Mouse (Mus musculus): ENCODE measurements around the gene Cacng1. TPM values are rescaled to one million over a fixed set of nuclear protein-coding genes. Genes with fewer than 3 reads are reported as not detected.

The Cacng1 gene
- polyA plus RNA-seq, 1 experiment = 1.4 TPM

GRCm38 (mm10) chr11:107675246-107675645, 41.1 kb downstream of the Cacng1 start:
- TF ChIP-seq POLR2A (IDR thresholded peaks at IDR 0.05; ENCODE audit: low read depth, low read length) = no peak
- TF ChIP-seq CTCF (conservative IDR thresholded peaks at IDR 0.05; ENCODE audit: insufficient read depth, insufficient read length, low read depth, low read length) = no peak
- Histone ChIP-seq H3K4me1 (ENCODE audit: control insufficient read depth, insufficient read depth, low read length) (no peaks in the 10 kb centered on the region), H3K36me3 (ENCODE audit: control insufficient read depth, insufficient read depth, low read length) (peaks cover 1% of the 10 kb centered on the region), H3K27ac (ENCODE audit: insufficient read depth, low read depth, low read length) (no peak overlapping the region), H3K27me3 (replicated peaks; ENCODE audit: control insufficient read depth, insufficient read depth, low read length) (no peaks in the 10 kb centered on the region), H3K4me3 (ENCODE audit: insufficient read depth, low read depth, low read length) (no peak overlapping the region)
- no peak for DNase-seq
- 81% methylated on average over 10 of the region's 10 CpGs for WGBS

- TF ChIP-seq POLR2A (IDR thresholded peaks at IDR 0.05; ENCODE audit: low read depth, low read length) = no peak
- no peak for TF ChIP-seq CTCF (conservative IDR thresholded peaks at IDR 0.05; ENCODE audit: insufficient read depth, insufficient read length, low read depth, low read length)
- H3K27ac ChIP-seq (ENCODE audit: insufficient read depth, low read depth, low read length) = no peak overlapping the region
- H3K27me3 ChIP-seq (replicated peaks; ENCODE audit: control insufficient read depth, insufficient read depth, low read length) = no peaks in the 10 kb centered on the region
- peaks cover 6% of the 10 kb centered on the region for H3K36me3 ChIP-seq (ENCODE audit: control insufficient read depth, insufficient read depth, low read length)
- H3K4me3 ChIP-seq (ENCODE audit: insufficient read depth, low read depth, low read length) = no peak overlapping the region
- H3K4me1 ChIP-seq (ENCODE audit: control insufficient read depth, insufficient read depth, low read length) = no peaks in the 10 kb centered on the region
- 89% methylated on average over 8 of the region's 8 CpGs for WGBS
- DNase-seq = no peak
These were observed 41.7 kb downstream of the Cacng1 start for GRCm38 (mm10) chr11:107674601-107675000.

GRCm38 (mm10) chr11:107674006-107674405, 42.3 kb downstream of the Cacng1 start:
- H3K4me1 ChIP-seq (ENCODE audit: control insufficient read depth, insufficient read depth, low read length) = no peaks in the 10 kb centered on the region
- H3K36me3 ChIP-seq (ENCODE audit: control insufficient read depth, insufficient read depth, low read length) = peaks cover 6% of the 10 kb centered on the region
- DNase-seq = no peak
- TF ChIP-seq CTCF (conservative IDR thresholded peaks at IDR 0.05; ENCODE audit: insufficient read depth, insufficient read length, low read depth, low read length) (no peak), POLR2A (IDR thresholded peaks at IDR 0.05; ENCODE audit: low read depth, low read length) (no peak)
- no peaks in the 10 kb centered on the region for H3K27me3 ChIP-seq (replicated peaks; ENCODE audit: control insufficient read depth, insufficient read depth, low read length)
- 71% methylated on average over 5 of the region's 5 CpGs for WGBS
- H3K4me3 ChIP-seq (ENCODE audit: insufficient read depth, low read depth, low read length) = no peak overlapping the region
- no peak overlapping the region for H3K27ac ChIP-seq (ENCODE audit: insufficient read depth, low read depth, low read length)

- TF ChIP-seq CTCF (conservative IDR thresholded peaks at IDR 0.05; ENCODE audit: insufficient read depth, insufficient read length, low read depth, low read length) = no peak
- TF ChIP-seq POLR2A (IDR thresholded peaks at IDR 0.05; ENCODE audit: low read depth, low read length) = no peak
- no peaks in the 10 kb centered on the region for H3K4me1 ChIP-seq (ENCODE audit: control insufficient read depth, insufficient read depth, low read length)
- H3K27me3 ChIP-seq (replicated peaks; ENCODE audit: control insufficient read depth, insufficient read depth, low read length) = no peaks in the 10 kb centered on the region
- H3K4me3 ChIP-seq (ENCODE audit: insufficient read depth, low read depth, low read length) = no peak overlapping the region
- 91% methylated on average over 4 of the region's 4 CpGs for WGBS
- H3K36me3 ChIP-seq (ENCODE audit: control insufficient read depth, insufficient read depth, low read length) = peaks cover 9% of the 10 kb centered on the region
- H3K27ac ChIP-seq (ENCODE audit: insufficient read depth, low read depth, low read length) = no peak overlapping the region
- DNase-seq = no peak
These were observed 47.3 kb downstream of the Cacng1 start for GRCm38 (mm10) chr11:107668977-107669376.

- Histone ChIP-seq H3K4me3 (ENCODE audit: insufficient read depth, low read depth, low read length) (no peak overlapping the region), H3K27ac (ENCODE audit: insufficient read depth, low read depth, low read length) (no peak overlapping the region), H3K27me3 (replicated peaks; ENCODE audit: control insufficient read depth, insufficient read depth, low read length) (no peaks in the 10 kb centered on the region), H3K36me3 (ENCODE audit: control insufficient read depth, insufficient read depth, low read length) (peaks cover 7% of the 10 kb centered on the region), H3K4me1 (ENCODE audit: control insufficient read depth, insufficient read depth, low read length) (no peaks in the 10 kb centered on the region)
- 91% methylated on average over 6 of the region's 6 CpGs for WGBS
- no peak for DNase-seq
- TF ChIP-seq CTCF (conservative IDR thresholded peaks at IDR 0.05; ENCODE audit: insufficient read depth, insufficient read length, low read depth, low read length) (no peak), POLR2A (IDR thresholded peaks at IDR 0.05; ENCODE audit: low read depth, low read length) (no peak)
These were observed 48.1 kb downstream of the Cacng1 start for GRCm38 (mm10) chr11:107668223-107668622.

- Histone ChIP-seq H3K27ac (ENCODE audit: insufficient read depth, low read depth, low read length) (no peak overlapping the region), H3K36me3 (ENCODE audit: control insufficient read depth, insufficient read depth, low read length) (peaks cover 7% of the 10 kb centered on the region), H3K27me3 (replicated peaks; ENCODE audit: control insufficient read depth, insufficient read depth, low read length) (no peaks in the 10 kb centered on the region), H3K4me1 (ENCODE audit: control insufficient read depth, insufficient read depth, low read length) (no peaks in the 10 kb centered on the region), H3K4me3 (ENCODE audit: insufficient read depth, low read depth, low read length) (no peak overlapping the region)
- 80% methylated on average over 2 of the region's 2 CpGs for WGBS
- DNase-seq = no peak
- TF ChIP-seq CTCF (conservative IDR thresholded peaks at IDR 0.05; ENCODE audit: insufficient read depth, insufficient read length, low read depth, low read length) (no peak), POLR2A (IDR thresholded peaks at IDR 0.05; ENCODE audit: low read depth, low read length) (no peak)
These were observed 48.8 kb downstream of the Cacng1 start for GRCm38 (mm10) chr11:107667542-107667941.

GRCm38 (mm10) chr11:107662666-107663065, 53.7 kb downstream of the Cacng1 start:
- TF ChIP-seq CTCF (conservative IDR thresholded peaks at IDR 0.05; ENCODE audit: insufficient read depth, insufficient read length, low read depth, low read length) = no peak
- no peak for TF ChIP-seq POLR2A (IDR thresholded peaks at IDR 0.05; ENCODE audit: low read depth, low read length)
- Histone ChIP-seq H3K36me3 (ENCODE audit: control insufficient read depth, insufficient read depth, low read length) (peaks cover 9% of the 10 kb centered on the region), H3K27me3 (replicated peaks; ENCODE audit: control insufficient read depth, insufficient read depth, low read length) (no peaks in the 10 kb centered on the region), H3K4me1 (ENCODE audit: control insufficient read depth, insufficient read depth, low read length) (no peaks in the 10 kb centered on the region), H3K27ac (ENCODE audit: insufficient read depth, low read depth, low read length) (no peak overlapping the region), H3K4me3 (ENCODE audit: insufficient read depth, low read depth, low read length) (no peak overlapping the region)
- no peak for DNase-seq
- 68% methylated on average over 5 of the region's 5 CpGs for WGBS
